Mouse (Mus musculus): Measurements from ENCODE around the gene Ehhadh. TPM values are rescaled to one million over a fixed set of nuclear protein-coding genes. Genes with fewer than 3 reads are reported as not detected.

Ehhadh gene
- polyA plus RNA-seq (2012; rRNA removed): 2.3 and 2.9 TPM in 2 replicates

GRCm38 (mm10) chr16:21787516-21788353 lies at the start of gene Ehhadh:
Ehhadh (minus strand) TSS chr16:21787807.

GRCm38 (mm10) chr16:21793875-21794696 lies 6.5 kb upstream of the Ehhadh start, which contains the start of gene Map3k13:
Map3k13 (plus strand) TSS chr16:21794346.

Other genes with a start within 250 kb of the Ehhadh start
- 35.4 and 40.4 TPM in 2 replicates for gene 2510009E07Rik, start 93.1 kb downstream of the Ehhadh start, polyA plus RNA-seq (2012; rRNA removed)
- gene Map3k13, start 6.5 kb upstream of the Ehhadh start, polyA plus RNA-seq (2012; rRNA removed): 4.6 and 5.6 TPM in 2 replicates
- 21.9 and 24.7 TPM in 2 replicates for gene Tmem41a, start 159.7 kb upstream of the Ehhadh start, polyA plus RNA-seq (2012; rRNA removed)
- gene Liph, start 207.9 kb upstream of the Ehhadh start, polyA plus RNA-seq (2012; rRNA removed): 0.29 and 0.34 TPM in 2 replicates
- 46.9 and 59.6 TPM in 2 replicates for gene Senp2, start 221.7 kb upstream of the Ehhadh start, polyA plus RNA-seq (2012; rRNA removed)